Mouse (Mus musculus) lung, embryonic 14.5 days (tissue): ENCODE measurements around the gene Hyal1. TPM values are rescaled to one million over a fixed set of nuclear protein-coding genes. Genes with fewer than 3 reads are reported as not detected.
A peak's percentile ranks its signal among the peaks of the same experiment; 100 is the strongest.

Source experiments
- ATAC-seq: fragments of 200-750 bp; cut with Nextera tagmentation; 2 replicates; pipeline ENCODE4 v1.8.0; 2017; ENCODE audit warnings: mild to moderate bottlenecking, moderate TSS enrichment, moderate library complexity; ENCODE audit not compliant: insufficient read depth
- DNase-seq: peaks from one replicate; pipeline ENCODE4 v3.0.0-alpha.2; 2015
- H3K27ac ChIP-seq: fragments of 300-500 bp; sonication (generic); 2 replicates; pipeline ENCODE4 v1.5.1; 2014; ENCODE audit warnings: low read depth, mild to moderate bottlenecking, moderate library complexity
- H3K27me3 ChIP-seq: fragments of 300-500 bp; sonication (generic); 2 replicates; pipeline ENCODE4 v1.6.1; 2014; ENCODE audit warnings: low read length, control low read depth; ENCODE audit not compliant: insufficient read depth
- H3K36me3 ChIP-seq: fragments of 300-500 bp; sonication (generic); 2 replicates; pipeline ENCODE4 v1.6.1; 2014; ENCODE audit warnings: control low read depth; ENCODE audit not compliant: insufficient read depth
- H3K4me1 ChIP-seq: fragments of 300-500 bp; sonication (generic); 2 replicates; pipeline ENCODE4 v1.6.1; 2014; ENCODE audit warnings: antibody characterized with exemption, control low read depth; ENCODE audit not compliant: insufficient read depth
- H3K4me2 ChIP-seq: fragments of 300-500 bp; sonication (generic); 2 replicates; pipeline ENCODE4 v1.6.1; 2014; ENCODE audit warnings: mild to moderate bottlenecking
- H3K4me3 ChIP-seq: fragments of 300-500 bp; sonication (generic); 2 replicates; pipeline ENCODE4 v1.5.1; 2014; ENCODE audit warnings: low read depth, low read length
- H3K9ac ChIP-seq: fragments of 300-500 bp; sonication (generic); 2 replicates; pipeline ENCODE4 v1.6.1; 2014
- H3K9me3 ChIP-seq: fragments of 300-500 bp; sonication (generic); 2 replicates; pipeline ENCODE4 v1.6.1; 2016; ENCODE audit warnings: low read depth, low read length, control low read depth
- CTCF ChIP-seq: IDR thresholded peaks from 2 replicates; pipeline ENCODE4 v1.5.1; 2016; ENCODE audit warnings: antibody characterized with exemption, low read depth
- WGBS: fragments of 180-500 bp; shearing (Covaris S2); extraction: QIAGEN DNeasy Blood & Tissue Kit; methylation state at CpG from one replicate; pipeline ENCODE4 v1.1.7; 2014; 5-methylcytosine and 5-hydroxymethylcytosine counted together
- polyA plus RNA-seq: library from polyadenylated mRNA; unstranded; fragments of >200 nt; fragmentation: Nextera tagmentation; extraction: Ambion mirVana; gene quantifications from 2 replicates; pipeline ENCODE4 v1.2.1, GENCODE M21; 2014

The Hyal1 gene
- polyA plus RNA-seq, 1 experiment from 2014 or later: 5.9 TPM

DNA sequence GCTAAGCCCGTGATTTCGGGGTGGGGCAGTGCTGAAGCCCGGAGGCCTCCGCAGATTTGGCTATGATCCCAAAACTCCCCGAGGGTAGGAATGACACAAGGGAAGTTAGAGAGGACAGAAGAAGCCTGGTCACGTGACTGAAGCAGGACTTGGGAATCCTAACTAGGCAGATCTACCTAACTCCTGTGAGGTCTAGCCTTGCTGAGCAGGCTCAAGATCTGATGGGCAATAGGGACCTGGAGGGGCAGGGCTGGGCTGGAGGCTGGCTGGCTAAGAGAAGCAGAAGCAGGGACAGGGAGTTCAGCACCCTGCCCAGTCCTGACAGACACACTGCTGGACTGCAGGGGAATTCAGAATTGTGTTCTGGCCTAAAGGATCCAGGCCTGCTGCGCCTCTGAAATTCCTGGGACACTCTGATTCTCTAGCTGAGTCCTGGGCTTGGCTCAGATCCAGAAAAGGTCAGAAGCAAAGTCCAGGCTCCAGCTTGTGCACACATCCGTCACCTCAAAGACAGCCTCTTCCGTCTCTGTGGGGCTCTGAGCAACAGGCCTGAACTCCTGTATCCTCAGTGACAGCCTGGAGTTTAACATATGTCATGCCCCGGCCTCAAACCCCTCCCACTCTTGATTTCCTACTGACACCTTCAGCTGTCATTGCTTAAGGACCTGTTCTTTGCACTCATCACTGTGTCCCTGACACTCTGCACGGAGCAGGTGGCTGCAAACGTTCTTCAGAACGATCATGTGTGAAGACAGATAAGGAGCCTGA is 42.2 kb downstream of the Hyal1 start:
- Histone ChIP-seq H3K27ac (peak overlapping the region; percentile 86), H3K27me3 (no peaks in the 10 kb centered on the region), H3K4me3 (no peak overlapping the region), H3K36me3 (peaks cover 87% of the 10 kb centered on the region), H3K4me1 (peaks cover 12% of the 10 kb centered on the region), H3K4me2 (peak overlapping the region; percentile 31; the same call in 1 of the 2 replicates), H3K9ac (peak overlapping the region; percentile 2; the same call in 1 of the 2 replicates), H3K9me3 (no peaks in the 10 kb centered on the region)
- DNase-seq: peak; percentile 92
- 20% methylated on average over 13 of the region's 13 CpGs for WGBS
- peak; percentile 86 for ATAC-seq
- TF ChIP-seq CTCF: no peak

DNA sequence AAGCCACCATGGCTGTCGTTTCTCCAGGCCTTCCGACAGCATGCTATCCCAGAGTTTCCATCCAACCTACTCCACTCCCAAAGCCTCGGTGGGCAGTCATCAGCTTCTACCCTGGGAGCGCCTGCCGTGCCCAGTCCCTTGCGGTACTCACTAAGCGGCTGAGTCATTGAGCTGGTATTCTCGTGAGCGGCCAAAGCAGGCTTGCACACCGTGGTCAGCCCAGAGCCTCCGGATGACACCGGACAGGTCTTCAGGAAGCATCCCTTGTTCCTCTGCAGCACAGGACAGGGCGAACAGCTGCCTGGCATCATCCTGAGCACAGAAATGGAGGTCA is 42.8 kb downstream of the Hyal1 start:
- H3K27ac ChIP-seq: peak overlapping the region; percentile 86; the same call in 1 of the 2 replicates
- peaks cover 84% of the 10 kb centered on the region for H3K36me3 ChIP-seq
- no peak overlapping the region for H3K9ac ChIP-seq
- H3K4me3 ChIP-seq: no peak overlapping the region
- no peaks in the 10 kb centered on the region for H3K27me3 ChIP-seq
- H3K4me2 ChIP-seq: no peak overlapping the region
- peaks cover 12% of the 10 kb centered on the region for H3K4me1 ChIP-seq
- no peaks in the 10 kb centered on the region for H3K9me3 ChIP-seq
- DNase-seq (no peak), ATAC-seq (no peak; the same call in 1 of the 2 replicates)
- TF ChIP-seq CTCF: no peak
- WGBS: 42% methylated on average over 13 of the region's 13 CpGs

DNA sequence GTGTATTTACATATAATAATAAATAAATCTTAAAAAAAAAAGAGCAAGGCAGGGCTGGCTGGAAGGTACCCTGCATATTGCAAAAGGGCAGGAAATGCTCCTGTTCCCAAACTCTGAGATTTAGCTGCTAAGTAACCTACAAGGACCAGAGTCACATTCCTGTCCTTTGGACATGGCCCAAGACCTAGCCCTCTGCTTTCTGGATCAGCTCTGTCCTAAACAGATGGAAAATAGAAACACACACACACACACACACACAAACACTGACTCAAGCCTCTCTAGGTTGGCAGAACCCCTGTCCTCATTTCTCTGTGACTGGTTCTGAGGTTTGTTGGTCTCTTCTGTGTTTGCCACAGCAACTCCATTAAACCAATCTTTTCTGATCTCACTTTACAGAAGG is 44.2 kb downstream of the Hyal1 start:
- H3K27me3 ChIP-seq: no peaks in the 10 kb centered on the region
- no peak for TF ChIP-seq CTCF
- H3K9me3 ChIP-seq: no peaks in the 10 kb centered on the region
- DNase-seq (no peak), ATAC-seq (no peak)
- no peak overlapping the region for H3K4me3 ChIP-seq
- no peak overlapping the region for H3K4me2 ChIP-seq
- peaks cover 84% of the 10 kb centered on the region for H3K36me3 ChIP-seq
- no peak overlapping the region for H3K27ac ChIP-seq
- H3K9ac ChIP-seq: no peak overlapping the region
- peaks cover 12% of the 10 kb centered on the region for H3K4me1 ChIP-seq

DNA sequence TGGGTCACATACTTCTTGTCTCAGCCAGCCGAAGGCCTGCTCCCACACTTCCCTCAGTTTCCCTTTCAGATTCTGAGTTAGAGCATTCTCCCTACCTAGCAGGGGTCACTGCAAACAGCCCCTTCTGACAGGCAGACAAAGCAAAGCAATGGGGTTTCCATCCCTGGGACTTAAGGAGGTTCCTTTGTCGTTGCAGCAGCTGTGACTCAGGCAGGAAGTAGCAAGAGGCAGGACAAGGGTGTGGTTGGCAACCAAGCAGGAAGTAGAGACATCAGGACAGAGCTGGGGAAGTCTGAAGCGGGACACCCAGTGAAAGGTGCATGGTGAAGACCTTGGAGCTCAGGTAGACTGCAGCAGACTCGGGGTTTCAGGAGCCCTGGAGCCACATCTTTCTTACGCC is 47.8 kb downstream of the Hyal1 start:
- H3K9me3 ChIP-seq: no peaks in the 10 kb centered on the region
- ATAC-seq: no peak
- peak; percentile 40 for DNase-seq
- peaks cover 68% of the 10 kb centered on the region for H3K36me3 ChIP-seq
- H3K9ac ChIP-seq: no peak overlapping the region; the same call in 1 of the 2 replicates
- H3K4me2 ChIP-seq: no peak overlapping the region
- WGBS: 68% methylated on average over 5 of the region's 5 CpGs
- H3K4me1 ChIP-seq: peaks cover 26% of the 10 kb centered on the region
- H3K4me3 ChIP-seq: no peak overlapping the region
- no peaks in the 10 kb centered on the region for H3K27me3 ChIP-seq
- H3K27ac ChIP-seq: peak overlapping the region; percentile 54; the same call in 1 of the 2 replicates
- TF ChIP-seq CTCF: no peak

DNA sequence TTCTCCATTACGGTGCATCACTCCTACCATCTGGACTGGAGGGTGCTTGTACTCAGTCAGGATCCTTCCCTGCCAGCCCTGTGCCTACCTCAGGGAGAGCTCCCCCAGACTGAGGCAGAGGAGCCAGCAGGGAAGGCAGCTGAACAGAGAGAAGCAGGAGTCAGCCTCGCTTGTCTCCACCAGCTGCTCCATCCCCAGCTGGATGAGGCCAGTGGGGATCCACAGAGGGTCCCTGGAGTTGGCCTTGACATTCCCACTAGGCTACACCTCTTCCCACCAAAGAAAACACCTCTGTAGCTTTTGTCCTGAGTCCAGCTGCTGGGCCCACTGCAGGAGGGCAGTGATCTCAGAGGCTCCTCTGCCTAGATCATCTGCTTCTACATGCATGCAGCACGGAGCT is 48.2 kb downstream of the Hyal1 start:
- DNase-seq (no peak), ATAC-seq (no peak)
- no peak for TF ChIP-seq CTCF
- 82% methylated on average over 3 of the region's 3 CpGs for WGBS
- no peak overlapping the region; the same call in 1 of the 2 replicates for H3K9ac ChIP-seq
- peaks cover 65% of the 10 kb centered on the region for H3K36me3 ChIP-seq
- H3K4me2 ChIP-seq: no peak overlapping the region
- H3K27me3 ChIP-seq: no peaks in the 10 kb centered on the region
- peaks cover 26% of the 10 kb centered on the region for H3K4me1 ChIP-seq
- no peaks in the 10 kb centered on the region for H3K9me3 ChIP-seq
- no peak overlapping the region for H3K4me3 ChIP-seq
- H3K27ac ChIP-seq: peak overlapping the region; percentile 54; the same call in 1 of the 2 replicates

DNA sequence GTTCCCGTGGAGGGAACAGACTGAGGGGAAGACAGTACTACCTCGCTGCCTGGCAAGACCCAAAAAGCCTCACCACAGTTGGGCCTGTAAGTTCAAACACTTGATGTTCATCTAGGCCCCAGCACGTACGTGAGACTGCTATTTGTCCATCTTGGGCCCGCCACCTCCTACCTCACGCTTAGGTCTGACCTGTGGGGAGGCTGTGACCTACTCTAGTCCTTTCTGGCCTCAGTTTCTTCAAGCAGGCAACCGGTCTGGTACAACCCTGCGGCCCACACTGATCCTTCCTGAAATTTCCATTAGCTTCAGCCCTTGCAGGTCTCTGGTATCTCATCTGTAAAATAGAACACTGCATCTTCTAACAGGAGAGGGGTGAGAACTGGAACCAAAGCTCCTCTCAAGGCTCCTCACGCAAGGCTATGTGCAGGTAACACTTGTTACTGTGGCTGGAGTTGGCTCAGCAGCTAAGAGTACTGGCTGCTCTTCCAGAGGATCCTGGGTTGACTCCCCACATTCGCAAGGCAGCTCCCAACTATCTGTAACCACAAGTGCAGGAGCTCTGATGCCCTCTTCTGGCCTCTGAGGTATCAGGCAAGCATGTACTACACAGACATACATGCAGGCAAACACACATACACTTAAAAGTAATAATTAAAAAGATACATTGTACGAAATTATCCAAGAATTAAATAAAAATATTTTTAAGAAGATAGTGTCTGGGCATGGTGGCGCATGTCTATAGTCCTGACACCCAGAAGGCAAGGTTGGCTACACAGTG is 48.8 kb downstream of the Hyal1 start:
- Histone ChIP-seq H3K9ac (no peak overlapping the region), H3K9me3 (no peaks in the 10 kb centered on the region), H3K27me3 (no peaks in the 10 kb centered on the region), H3K36me3 (peaks cover 59% of the 10 kb centered on the region), H3K4me2 (0 out of 2 replicates have a peak overlapping the region, but pooled peaks have one; percentile 48), H3K4me1 (peaks cover 32% of the 10 kb centered on the region), H3K4me3 (no peak overlapping the region), H3K27ac (0 out of 2 replicates have a peak overlapping the region, but pooled peaks have one; percentile 54)
- no peak for ATAC-seq
- WGBS: 87% methylated on average over 12 of the region's 12 CpGs
- peak; percentile 29; the same call in 1 of the 2 replicates for TF ChIP-seq CTCF
- DNase-seq: no peak
